Mouse (Mus musculus) embryonic facial prominence, embryonic 13.5 days (tissue): ENCODE measurements around the gene Mtrr. TPM values are rescaled to one million over a fixed set of nuclear protein-coding genes. Genes with fewer than 3 reads are reported as not detected.

Source experiments
- ATAC-seq: fragments of 200-750 bp; cut with Nextera tagmentation; 2 replicates; pipeline ENCODE4 v1.8.0; 2017; ENCODE audit warnings: low read depth; ENCODE audit not compliant: insufficient number of reproducible peaks, insufficient read depth, low FRiP score, low TSS enrichment
- H3K27ac ChIP-seq: fragments of 300-500 bp; sonication (generic); 2 replicates; pipeline ENCODE4 v1.5.1; 2015; ENCODE audit warnings: moderate library complexity, mild to moderate bottlenecking, inconsistent platforms
- H3K27me3 ChIP-seq: fragments of 300-500 bp; sonication (generic); 2 replicates; pipeline ENCODE4 v1.6.1; 2015; ENCODE audit warnings: mild to moderate bottlenecking, inconsistent platforms
- H3K36me3 ChIP-seq: fragments of 300-500 bp; sonication (generic); 2 replicates; pipeline ENCODE4 v1.6.1; 2015; ENCODE audit warnings: mild to moderate bottlenecking, inconsistent platforms
- H3K4me1 ChIP-seq: fragments of 300-500 bp; sonication (generic); 2 replicates; pipeline ENCODE4 v1.6.1; 2015; ENCODE audit warnings: inconsistent platforms
- H3K4me2 ChIP-seq: fragments of 300-500 bp; sonication (generic); 2 replicates; pipeline ENCODE4 v1.6.1; 2015; ENCODE audit warnings: moderate library complexity, mild to moderate bottlenecking, inconsistent platforms
- H3K4me3 ChIP-seq: fragments of 300-500 bp; sonication (generic); 2 replicates; pipeline ENCODE4 v1.5.1; 2015; ENCODE audit warnings: mild to moderate bottlenecking, inconsistent platforms
- H3K9ac ChIP-seq: fragments of 300-500 bp; sonication (generic); 2 replicates; pipeline ENCODE4 v1.6.1; 2015; ENCODE audit warnings: mild to moderate bottlenecking, inconsistent platforms
- H3K9me3 ChIP-seq: fragments of 300-500 bp; sonication (generic); 2 replicates; pipeline ENCODE4 v1.6.1; 2016; ENCODE audit warnings: inconsistent platforms
- WGBS: fragments of 180-500 bp; shearing (Covaris S2); methylation state at CpG from one replicate; pipeline ENCODE4 v1.1.7; 2015; ENCODE audit warnings: mixed read lengths; 5-methylcytosine and 5-hydroxymethylcytosine counted together
- polyA plus RNA-seq: library from polyadenylated mRNA; unstranded; fragments of >200 nt; fragmentation: Nextera tagmentation; extraction: Ambion mirVana; gene quantifications from 2 replicates; pipeline ENCODE4 v1.2.1, GENCODE M21; 2015

The Mtrr gene
- polyA plus RNA-seq, 1 experiment from 2014 or later, result 17.8 TPM

- Histone ChIP-seq H3K27me3 (no peaks in the 10 kb centered on the region), H3K4me1 (peaks cover 5% of the 10 kb centered on the region), H3K9ac (no peak overlapping the region), H3K36me3 (peaks cover 94% of the 10 kb centered on the region), H3K4me3 (no peak overlapping the region), H3K9me3 (no peaks in the 10 kb centered on the region), H3K27ac (no peak overlapping the region), H3K4me2 (no peak overlapping the region)
- ATAC-seq, result no peak
Observed at GRCm38 (mm10) chr13:68588352-68588751, 6.4 kb upstream of the Mtrr start.

DNA sequence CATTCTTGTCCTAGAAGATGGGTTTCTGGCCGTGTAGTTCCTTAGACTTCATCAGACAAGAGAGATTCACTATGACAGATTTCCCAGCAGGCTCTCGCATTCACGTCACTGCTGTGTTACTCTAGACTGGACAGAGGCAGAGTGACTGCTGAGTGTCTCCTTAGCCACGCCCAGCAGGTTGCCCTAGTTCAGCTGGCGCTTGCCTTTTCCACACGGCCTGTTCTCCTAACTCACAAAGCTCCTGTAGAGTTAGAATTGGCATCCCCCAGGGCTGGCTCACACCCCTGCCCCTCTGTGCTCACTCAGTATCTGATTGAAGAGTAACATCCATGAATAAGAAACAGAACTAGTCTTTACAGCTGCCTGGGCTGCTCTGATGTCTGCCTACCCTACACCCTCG lies 3.5 kb upstream of the Mtrr start:
- 88% methylated on average over 7 of the region's 7 CpGs for WGBS
- no peaks in the 10 kb centered on the region for H3K27me3 ChIP-seq
- H3K4me1 ChIP-seq, result peaks cover 14% of the 10 kb centered on the region
- H3K9me3 ChIP-seq, result no peaks in the 10 kb centered on the region
- no peak overlapping the region for H3K4me2 ChIP-seq
- H3K9ac ChIP-seq, result no peak overlapping the region
- H3K27ac ChIP-seq, result no peak overlapping the region
- no peak overlapping the region for H3K4me3 ChIP-seq
- no peak for ATAC-seq
- H3K36me3 ChIP-seq, result peaks cover 66% of the 10 kb centered on the region

DNA sequence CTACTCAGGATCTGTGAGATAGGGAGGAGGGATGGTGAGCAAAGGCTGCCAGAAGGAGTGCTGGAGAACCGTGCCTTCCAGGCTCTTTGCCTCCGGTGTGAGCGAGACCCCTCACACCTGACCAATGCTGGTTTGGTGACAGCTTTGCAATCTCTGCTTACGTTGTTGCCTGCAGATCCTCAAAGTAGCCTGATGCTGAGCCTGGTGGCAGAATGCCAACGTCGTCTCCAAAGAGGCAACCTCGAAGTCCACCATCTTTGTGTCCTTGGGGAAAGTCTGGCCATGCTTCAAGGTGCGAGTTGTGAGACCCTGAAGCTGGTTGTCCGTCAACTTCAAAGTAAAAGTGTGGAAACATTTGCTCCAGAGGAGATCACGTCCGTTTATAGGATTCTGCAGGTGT lies 2.0 kb upstream of the Mtrr start:
- H3K27me3 ChIP-seq, result no peaks in the 10 kb centered on the region
- H3K9me3 ChIP-seq, result no peaks in the 10 kb centered on the region
- peaks cover 15% of the 10 kb centered on the region for H3K4me1 ChIP-seq
- peaks cover 52% of the 10 kb centered on the region for H3K36me3 ChIP-seq
- H3K9ac ChIP-seq, result no peak overlapping the region
- ATAC-seq, result no peak
- 93% methylated on average over 11 of the region's 11 CpGs for WGBS
- H3K27ac ChIP-seq, result no peak overlapping the region
- no peak overlapping the region for H3K4me2 ChIP-seq
- no peak overlapping the region for H3K4me3 ChIP-seq

DNA sequence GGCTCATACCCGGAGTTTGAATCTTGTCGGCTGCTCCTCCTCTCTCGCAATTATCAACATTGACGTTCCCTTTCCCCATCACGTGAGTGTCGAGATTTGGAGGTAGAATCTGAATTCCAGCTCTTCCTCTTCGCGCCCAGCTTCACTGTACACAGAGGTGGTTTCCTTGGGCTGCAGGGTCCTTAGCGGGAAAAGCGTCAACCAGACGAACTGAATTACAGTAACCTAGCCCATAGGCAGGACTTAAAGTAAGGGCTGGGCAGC lies 500 bp upstream of the Mtrr start:
- whole genome bisulfite sequencing, result under 1% methylated on average over 11 of the region's 11 CpGs
- H3K27me3 ChIP-seq, result no peaks in the 10 kb centered on the region
- peak overlapping the region; percentile 84 for H3K27ac ChIP-seq
- peaks cover 15% of the 10 kb centered on the region for H3K4me1 ChIP-seq
- peak overlapping the region; percentile 80 for H3K4me3 ChIP-seq
- H3K36me3 ChIP-seq, result peaks cover 48% of the 10 kb centered on the region
- ATAC-seq, result no peak; the same call in 1 of the 2 replicates
- H3K9me3 ChIP-seq, result no peaks in the 10 kb centered on the region
- peak overlapping the region; percentile 85 for H3K9ac ChIP-seq
- peak overlapping the region; percentile 89 for H3K4me2 ChIP-seq

- peak; percentile 6; the same call in 1 of the 2 replicates for ATAC-seq
- WGBS, result 23% methylated on average over 14 of the region's 14 CpGs
Observed at GRCm38 (mm10) chr13:68581086-68581740, 736 bp downstream of the Mtrr start.

GRCm38 (mm10) chr13:68577945-68578344 lies 4.0 kb downstream of the Mtrr start:
- Histone ChIP-seq H3K4me1 (peaks cover 8% of the 10 kb centered on the region), H3K9ac (no peak overlapping the region), H3K4me2 (no peak overlapping the region), H3K4me3 (no peak overlapping the region), H3K27me3 (no peaks in the 10 kb centered on the region), H3K27ac (no peak overlapping the region), H3K9me3 (no peaks in the 10 kb centered on the region), H3K36me3 (peaks cover 33% of the 10 kb centered on the region)
- ATAC-seq, result no peak
- WGBS, result 88% methylated on average over 7 of the region's 7 CpGs

More at GRCm38 (mm10) chr13:68581086-68581740, 736 bp downstream of the Mtrr start:
- peak overlapping the region; percentile 85 for H3K9ac ChIP-seq
- H3K27me3 ChIP-seq, result no peaks in the 10 kb centered on the region
- H3K4me2 ChIP-seq, result peak overlapping the region; percentile 89
- H3K4me1 ChIP-seq, result peaks cover 15% of the 10 kb centered on the region
- peak overlapping the region; percentile 84 for H3K27ac ChIP-seq
- no peaks in the 10 kb centered on the region for H3K9me3 ChIP-seq
- H3K4me3 ChIP-seq, result peak overlapping the region; percentile 80
- peaks cover 49% of the 10 kb centered on the region for H3K36me3 ChIP-seq

DNA sequence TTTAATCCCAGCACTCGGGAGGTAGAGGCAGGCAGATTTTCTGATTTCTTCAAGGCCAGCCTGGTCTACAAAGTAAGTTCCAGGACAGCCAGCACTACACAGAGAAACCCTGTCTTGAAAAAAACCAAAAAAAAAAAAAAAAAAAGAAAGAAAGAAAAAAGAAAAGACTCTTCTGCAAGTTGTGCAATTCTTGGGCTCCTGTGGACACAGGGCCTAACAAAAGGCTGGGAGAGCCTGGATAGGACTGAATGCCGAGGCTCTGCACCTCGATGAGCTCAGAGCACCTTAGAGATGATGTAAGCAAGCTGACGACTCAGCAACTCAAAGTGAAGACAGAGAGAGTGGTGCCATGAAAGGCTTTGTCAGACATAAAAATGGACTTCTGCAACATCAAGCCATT lies 7.6 kb downstream of the Mtrr start:
- Histone ChIP-seq H3K9ac (no peak overlapping the region), H3K36me3 (peaks cover 62% of the 10 kb centered on the region), H3K4me3 (no peak overlapping the region), H3K27me3 (no peaks in the 10 kb centered on the region), H3K27ac (no peak overlapping the region), H3K4me1 (no peaks in the 10 kb centered on the region), H3K4me2 (no peak overlapping the region), H3K9me3 (no peaks in the 10 kb centered on the region)
- 84% methylated on average over 4 of the region's 4 CpGs for WGBS
- no peak for ATAC-seq

- WGBS, result 61% methylated on average over 10 of the region's 10 CpGs
- Histone ChIP-seq H3K4me2 (no peak overlapping the region), H3K9ac (no peak overlapping the region; the same call in 1 of the 2 replicates), H3K36me3 (peaks cover 66% of the 10 kb centered on the region), H3K4me3 (no peak overlapping the region), H3K27ac (peak overlapping the region; percentile 62; the same call in 1 of the 2 replicates), H3K9me3 (no peaks in the 10 kb centered on the region), H3K27me3 (no peaks in the 10 kb centered on the region), H3K4me1 (no peaks in the 10 kb centered on the region)
- ATAC-seq, result no peak
Observed at GRCm38 (mm10) chr13:68572966-68573913, 8.7 kb downstream of the Mtrr start.

GRCm38 (mm10) chr13:68572247-68572646 lies 9.7 kb downstream of the Mtrr start:
- peaks cover 64% of the 10 kb centered on the region for H3K36me3 ChIP-seq
- no peaks in the 10 kb centered on the region for H3K27me3 ChIP-seq
- H3K4me2 ChIP-seq, result no peak overlapping the region
- WGBS, result 91% methylated on average over 19 of the region's 19 CpGs
- no peaks in the 10 kb centered on the region for H3K4me1 ChIP-seq
- H3K9me3 ChIP-seq, result no peaks in the 10 kb centered on the region
- no peak for ATAC-seq
- no peak overlapping the region for H3K27ac ChIP-seq
- H3K4me3 ChIP-seq, result no peak overlapping the region
- H3K9ac ChIP-seq, result no peak overlapping the region

DNA sequence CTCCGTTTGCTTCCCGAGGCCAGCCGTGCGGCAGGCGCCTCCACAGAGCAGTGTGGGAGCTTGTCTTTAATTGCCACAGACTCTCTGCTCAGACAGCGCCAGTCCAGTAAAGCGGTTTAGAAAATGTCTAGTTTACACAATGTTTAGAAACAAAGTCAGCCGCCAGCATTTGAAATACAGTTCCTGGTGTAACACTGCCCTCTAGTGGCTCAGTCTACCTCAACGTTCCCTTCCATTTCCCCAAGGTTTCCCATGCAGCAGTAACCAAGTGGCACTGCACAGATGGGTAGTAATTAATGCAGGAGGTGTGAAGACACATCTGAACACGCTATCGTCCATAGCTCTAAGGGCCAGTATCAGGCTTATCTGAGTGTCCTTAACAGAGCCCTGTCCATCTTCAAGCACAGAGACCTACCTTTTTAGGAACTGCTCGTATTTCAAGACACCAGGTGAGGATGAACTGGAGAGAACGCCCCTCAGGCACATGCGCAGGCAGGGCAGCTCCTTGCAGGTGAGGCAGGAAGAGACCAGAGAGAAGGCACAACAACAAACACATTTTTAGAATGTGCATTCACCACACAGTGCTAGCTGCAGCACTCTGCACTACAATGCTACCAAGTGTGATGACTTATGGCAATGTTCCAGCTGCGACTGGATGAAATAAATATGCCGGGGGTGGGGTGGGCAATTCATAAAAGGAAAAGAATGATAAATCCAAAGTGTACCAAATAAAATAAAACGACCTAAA lies 12.2 kb downstream of the Mtrr start:
- H3K36me3 ChIP-seq, result peaks cover 71% of the 10 kb centered on the region
- H3K9me3 ChIP-seq, result no peaks in the 10 kb centered on the region
- no peaks in the 10 kb centered on the region for H3K27me3 ChIP-seq
- WGBS, result 67% methylated on average over 17 of the region's 17 CpGs
- no peak for ATAC-seq
- no peaks in the 10 kb centered on the region for H3K4me1 ChIP-seq
- H3K4me2 ChIP-seq, result no peak overlapping the region
- H3K9ac ChIP-seq, result no peak overlapping the region
- no peak overlapping the region for H3K4me3 ChIP-seq
- H3K27ac ChIP-seq, result 0 out of 2 replicates have a peak overlapping the region, but pooled peaks have one; percentile 33

DNA sequence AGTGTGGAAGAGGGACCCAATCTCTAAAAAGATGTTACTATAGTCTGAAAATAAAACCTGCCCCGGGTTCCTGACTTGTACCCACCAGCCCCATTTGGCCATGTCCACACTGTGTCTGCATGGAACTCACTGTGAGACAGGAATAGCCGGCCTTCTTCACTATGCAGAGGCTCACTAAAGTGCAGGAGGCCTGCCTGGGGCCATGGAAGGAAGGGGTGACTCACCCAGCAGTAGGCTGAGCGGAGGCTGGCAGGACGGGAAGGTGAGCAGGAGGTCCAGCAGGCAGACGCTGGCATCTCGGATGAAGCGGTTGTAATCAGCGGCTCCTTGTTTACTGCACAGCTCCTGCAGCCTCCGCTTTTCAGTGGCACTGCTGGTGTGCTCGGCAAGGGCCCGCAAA lies 13.4 kb downstream of the Mtrr start:
- Histone ChIP-seq H3K4me1 (no peaks in the 10 kb centered on the region), H3K4me3 (no peak overlapping the region), H3K4me2 (no peak overlapping the region), H3K27ac (no peak overlapping the region), H3K27me3 (no peaks in the 10 kb centered on the region), H3K9ac (no peak overlapping the region), H3K9me3 (no peaks in the 10 kb centered on the region), H3K36me3 (peaks cover 77% of the 10 kb centered on the region)
- no peak for ATAC-seq
- WGBS, result 92% methylated on average over 11 of the region's 11 CpGs
